Mouse (Mus musculus): ENCODE measurements around the gene 2410004P03Rik. TPM values are rescaled to one million over a fixed set of nuclear protein-coding genes. Genes with fewer than 3 reads are reported as not detected.

2410004P03Rik gene
- 0.61 and 1.1 TPM in 2 replicates for polyA plus RNA-seq (2016; fragmentation: Nextera tagmentation; extraction: Ambion mirVana)

DNA sequence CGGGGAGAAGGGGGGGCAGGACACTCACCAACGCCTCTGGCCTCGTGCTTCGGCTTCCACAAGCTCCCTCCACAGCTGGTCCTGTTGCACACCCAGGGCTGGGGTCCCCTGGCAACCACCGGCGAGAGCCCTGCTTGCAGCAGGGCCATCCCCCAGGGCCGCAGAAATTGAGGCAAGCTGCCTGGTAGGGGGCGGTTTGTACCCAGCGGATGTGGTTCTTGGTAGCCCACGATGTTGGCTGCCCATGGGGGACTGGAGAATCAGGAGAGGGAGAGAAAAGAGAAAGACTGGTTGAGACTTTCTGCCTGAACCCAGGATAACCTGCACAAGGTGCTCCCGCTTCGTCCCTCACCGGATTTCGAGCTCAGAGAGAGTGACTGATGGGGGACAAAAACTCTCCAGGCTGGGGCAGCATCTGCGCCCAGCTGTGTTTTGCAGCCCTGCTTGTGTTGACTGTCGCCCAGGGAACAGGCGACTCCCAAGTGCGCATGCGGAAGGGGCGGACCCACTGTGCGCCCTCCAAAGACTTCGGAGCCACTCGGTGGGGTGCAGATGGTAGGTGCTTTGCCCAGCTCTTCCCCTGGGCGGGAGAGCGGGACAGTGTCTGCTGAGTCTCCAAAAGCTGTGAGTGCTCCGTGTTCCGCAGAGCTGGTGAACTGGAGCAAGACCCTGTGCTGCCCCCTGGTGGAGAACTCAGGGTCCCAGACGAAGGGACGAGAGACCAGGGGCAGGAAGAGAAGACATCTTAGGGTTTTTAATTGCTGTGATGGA lies at the start of gene 2410004P03Rik:
TSS of gene 2410004P03Rik (minus strand) at position 628 of the 771 bp plus-strand sequence.
- H3K27ac ChIP-seq = no peak within 1 kb of the TSS
- ATAC-seq (ENCODE audit: insufficient number of reproducible peaks, insufficient read depth, low FRiP score, low TSS enrichment) = 0 out of 2 replicates have a peak, but pooled peaks have one; percentile 41
- peaks cover 7% of the 10 kb centered on the region; the same call in 1 of the 2 replicates for H3K4me1 ChIP-seq
- peak within 1 kb of the TSS; percentile 40 for H3K4me3 ChIP-seq
- peak within 1 kb of the TSS; percentile 36 for H3K9ac ChIP-seq
- H3K9me3 ChIP-seq = no peaks in the 10 kb centered on the region
- H3K36me3 ChIP-seq = no peaks in the 10 kb centered on the region
- 5% methylated on average over 29 of the region's 29 CpGs for WGBS
- no peaks in the 10 kb centered on the region for H3K27me3 ChIP-seq
- H3K4me2 ChIP-seq (replicated peaks) = peak within 1 kb of the TSS; percentile 63

DNA sequence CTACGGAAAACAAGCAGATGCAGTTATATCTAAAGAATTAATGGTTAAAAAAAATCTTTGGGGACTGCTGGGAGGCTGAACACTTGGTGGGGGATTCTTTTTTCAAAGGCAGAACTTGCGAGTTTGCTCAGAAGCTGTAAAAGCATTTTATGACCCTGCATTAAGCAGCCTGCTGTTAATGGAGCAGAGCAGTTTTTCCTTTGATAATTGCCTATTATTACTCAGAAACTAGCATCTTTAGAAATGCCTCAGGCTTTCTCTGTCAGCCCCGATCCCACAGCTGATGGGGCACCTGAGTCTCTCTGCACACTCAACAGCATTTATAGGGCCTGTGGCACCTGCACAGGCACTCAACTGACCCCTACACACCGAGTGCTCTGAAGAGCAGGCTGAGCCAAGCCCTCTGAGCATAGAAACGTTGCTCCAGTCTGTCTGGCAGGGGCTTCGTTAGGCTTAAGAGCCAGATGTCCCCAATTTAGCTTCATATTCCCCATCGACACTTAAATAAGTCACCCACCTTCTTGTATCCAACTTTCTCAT lies 49.7 kb upstream of the 2410004P03Rik start:
- no peak overlapping the region for H3K4me2 ChIP-seq (replicated peaks)
- no peak overlapping the region for H3K9ac ChIP-seq
- H3K27ac ChIP-seq = no peak overlapping the region
- H3K9me3 ChIP-seq = no peaks in the 10 kb centered on the region
- 54% methylated on average over 7 of the region's 7 CpGs for WGBS
- 0 out of 2 replicates have a peak, but pooled peaks cover 4% of the 10 kb centered on the region for H3K27me3 ChIP-seq
- ATAC-seq (ENCODE audit: insufficient number of reproducible peaks, insufficient read depth, low FRiP score, low TSS enrichment) = no peak
- H3K36me3 ChIP-seq = no peaks in the 10 kb centered on the region
- H3K4me1 ChIP-seq = no peaks in the 10 kb centered on the region
- no peak overlapping the region for H3K4me3 ChIP-seq

DNA sequence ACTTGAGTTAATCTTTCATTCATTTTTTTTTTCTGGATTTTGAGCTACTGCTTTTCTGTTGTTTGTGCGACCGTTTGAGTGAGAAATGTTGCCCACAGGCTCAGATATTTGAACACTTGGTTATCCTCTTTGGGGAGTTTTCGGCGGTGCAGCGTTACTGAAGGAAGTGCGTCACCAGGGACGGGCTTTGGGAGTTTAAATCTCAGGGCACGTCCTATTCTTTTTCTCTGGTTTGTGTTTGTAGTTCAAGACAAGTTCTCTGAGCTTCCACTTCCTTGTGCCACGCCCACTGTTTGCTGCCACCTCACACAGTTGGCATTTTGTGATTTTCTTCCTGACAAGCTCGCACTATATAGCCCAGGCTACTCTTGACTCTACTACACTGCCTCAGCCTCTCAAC lies 47.0 kb upstream of the 2410004P03Rik start:
- Histone ChIP-seq H3K27ac (no peak overlapping the region), H3K4me2 (replicated peaks) (no peak overlapping the region), H3K9ac (no peak overlapping the region), H3K4me3 (no peak overlapping the region), H3K27me3 (no peaks in the 10 kb centered on the region), H3K9me3 (no peaks in the 10 kb centered on the region), H3K4me1 (no peaks in the 10 kb centered on the region), H3K36me3 (no peaks in the 10 kb centered on the region)
- 78% methylated on average over 10 of the region's 10 CpGs for WGBS
- ATAC-seq (ENCODE audit: insufficient number of reproducible peaks, insufficient read depth, low FRiP score, low TSS enrichment) = no peak

DNA sequence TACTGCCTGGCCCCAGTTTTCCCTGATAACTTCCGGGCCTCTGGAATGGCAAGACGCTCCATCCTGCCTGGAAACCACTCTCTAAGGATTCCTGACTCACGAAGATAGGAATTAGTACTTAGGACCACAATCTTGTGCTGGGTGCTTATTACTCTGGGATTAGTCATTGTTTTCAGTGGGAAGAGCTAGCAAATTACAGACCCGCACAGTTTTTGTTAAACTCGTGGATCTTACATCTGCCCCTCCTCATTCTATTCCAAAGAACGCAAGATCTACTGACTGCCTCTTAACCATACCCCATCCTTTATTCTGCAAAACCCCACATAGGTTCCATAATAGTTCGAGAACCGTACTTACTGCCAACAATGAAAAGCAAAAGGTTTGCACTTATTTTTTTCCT lies 45.6 kb upstream of the 2410004P03Rik start:
- Histone ChIP-seq H3K9ac (no peak overlapping the region), H3K27me3 (no peaks in the 10 kb centered on the region), H3K4me1 (no peaks in the 10 kb centered on the region), H3K36me3 (no peaks in the 10 kb centered on the region), H3K9me3 (no peaks in the 10 kb centered on the region), H3K4me2 (replicated peaks) (no peak overlapping the region), H3K27ac (no peak overlapping the region), H3K4me3 (no peak overlapping the region)
- WGBS = 75% methylated on average over 8 of the region's 8 CpGs
- ATAC-seq (ENCODE audit: insufficient number of reproducible peaks, insufficient read depth, low FRiP score, low TSS enrichment) = no peak

DNA sequence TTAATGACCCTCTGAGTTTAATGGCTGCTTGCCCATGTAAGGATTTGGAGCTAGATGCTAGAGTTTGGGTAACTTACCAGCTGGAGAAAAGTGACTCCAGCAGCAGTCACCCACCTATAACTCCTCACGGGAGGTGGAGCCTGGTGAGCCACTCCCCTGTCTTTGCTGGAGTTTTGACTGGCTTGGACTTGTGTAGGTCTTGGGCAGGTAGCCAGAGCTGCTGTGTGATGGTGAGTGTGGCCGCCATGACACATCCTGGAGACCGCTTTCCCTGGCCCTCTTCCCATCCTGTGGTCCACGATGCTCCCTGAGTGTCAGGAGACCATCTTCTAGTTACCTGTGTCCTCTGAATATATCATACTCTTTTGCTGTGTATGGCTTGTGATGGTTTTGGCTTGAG lies 44.2 kb upstream of the 2410004P03Rik start:
- Histone ChIP-seq H3K4me3 (no peak overlapping the region), H3K36me3 (no peaks in the 10 kb centered on the region), H3K27me3 (no peaks in the 10 kb centered on the region), H3K27ac (no peak overlapping the region), H3K9me3 (no peaks in the 10 kb centered on the region), H3K4me1 (no peaks in the 10 kb centered on the region), H3K4me2 (replicated peaks) (no peak overlapping the region), H3K9ac (no peak overlapping the region)
- 88% methylated on average over 4 of the region's 4 CpGs for WGBS
- ATAC-seq (ENCODE audit: insufficient number of reproducible peaks, insufficient read depth, low FRiP score, low TSS enrichment) = no peak

DNA sequence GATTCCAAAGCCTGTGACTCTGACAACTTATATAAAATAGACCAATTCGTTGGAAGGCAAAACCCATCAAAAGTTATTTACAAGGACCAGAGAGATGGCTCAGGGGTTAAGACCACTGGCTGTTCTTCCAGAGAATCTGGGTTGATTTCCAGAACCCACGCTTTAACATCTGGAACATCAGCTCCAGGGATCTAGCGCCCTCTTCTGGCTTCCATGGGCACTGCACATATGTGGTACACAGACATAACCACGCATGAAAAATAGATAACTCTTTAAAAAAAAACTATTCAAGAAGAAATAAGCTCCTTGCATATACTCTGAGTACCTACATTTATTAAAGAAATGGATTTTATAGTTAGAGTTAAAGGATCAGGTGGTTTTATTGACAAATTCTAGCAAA lies 43.2 kb upstream of the 2410004P03Rik start:
- no peaks in the 10 kb centered on the region for H3K4me1 ChIP-seq
- H3K27me3 ChIP-seq = no peaks in the 10 kb centered on the region
- H3K9me3 ChIP-seq = no peaks in the 10 kb centered on the region
- no peak for ATAC-seq (ENCODE audit: insufficient number of reproducible peaks, insufficient read depth, low FRiP score, low TSS enrichment)
- WGBS = 54% methylated on average over 4 of the region's 4 CpGs
- H3K27ac ChIP-seq = no peak overlapping the region
- H3K36me3 ChIP-seq = no peaks in the 10 kb centered on the region
- no peak overlapping the region for H3K4me3 ChIP-seq
- no peak overlapping the region for H3K9ac ChIP-seq
- no peak overlapping the region for H3K4me2 ChIP-seq (replicated peaks)

DNA sequence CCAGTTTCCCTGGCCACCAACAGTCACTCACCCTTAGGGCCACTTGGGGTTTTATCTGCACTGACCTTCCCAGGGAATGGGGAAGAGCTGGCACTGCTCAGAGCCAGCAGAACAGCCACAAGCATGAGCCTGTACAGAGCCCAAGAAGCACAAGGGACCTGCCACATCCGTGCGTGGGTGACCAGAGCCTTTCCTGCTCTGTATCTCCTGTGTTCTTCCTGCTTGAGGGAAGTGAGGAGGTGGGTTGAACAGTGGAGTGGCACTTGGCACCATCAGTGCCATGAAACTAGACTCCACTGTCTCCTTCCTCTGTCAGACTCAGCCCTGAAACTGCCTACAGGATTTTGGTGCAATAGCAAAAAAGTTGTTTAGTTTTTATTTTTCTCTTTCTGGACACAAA lies 41.1 kb upstream of the 2410004P03Rik start:
- no peaks in the 10 kb centered on the region for H3K27me3 ChIP-seq
- WGBS = 73% methylated on average over 2 of the region's 2 CpGs
- no peak overlapping the region for H3K27ac ChIP-seq
- ATAC-seq (ENCODE audit: insufficient number of reproducible peaks, insufficient read depth, low FRiP score, low TSS enrichment) = no peak
- H3K9me3 ChIP-seq = no peaks in the 10 kb centered on the region
- no peaks in the 10 kb centered on the region for H3K36me3 ChIP-seq
- H3K4me1 ChIP-seq = no peaks in the 10 kb centered on the region
- no peak overlapping the region for H3K9ac ChIP-seq
- H3K4me3 ChIP-seq = no peak overlapping the region
- no peak overlapping the region for H3K4me2 ChIP-seq (replicated peaks)

DNA sequence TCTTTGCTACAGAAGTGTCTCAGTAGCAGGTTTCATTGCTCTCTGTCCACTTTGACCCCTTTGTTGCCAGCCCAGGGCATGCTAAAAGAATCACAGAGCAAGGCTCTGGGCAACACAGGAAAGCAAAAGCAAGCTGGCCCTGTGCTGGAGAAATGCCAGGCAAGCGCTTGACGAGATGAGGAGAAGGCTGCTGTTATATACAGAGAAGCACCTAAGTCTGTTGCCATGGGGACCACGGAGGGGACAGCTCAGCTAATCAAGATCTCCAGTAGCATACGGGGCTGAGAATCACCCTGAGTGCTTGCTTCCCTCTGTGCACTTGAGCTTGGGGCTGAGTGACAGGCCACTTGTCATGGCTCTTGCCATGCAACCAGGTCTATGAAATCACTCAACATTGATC lies 39.5 kb upstream of the 2410004P03Rik start:
- Histone ChIP-seq H3K36me3 (no peaks in the 10 kb centered on the region), H3K27ac (no peak overlapping the region), H3K27me3 (no peaks in the 10 kb centered on the region), H3K4me2 (replicated peaks) (no peak overlapping the region), H3K9ac (no peak overlapping the region), H3K9me3 (no peaks in the 10 kb centered on the region), H3K4me3 (no peak overlapping the region), H3K4me1 (no peaks in the 10 kb centered on the region)
- ATAC-seq (ENCODE audit: insufficient number of reproducible peaks, insufficient read depth, low FRiP score, low TSS enrichment) = no peak
- WGBS = 55% methylated on average over 4 of the region's 4 CpGs

DNA sequence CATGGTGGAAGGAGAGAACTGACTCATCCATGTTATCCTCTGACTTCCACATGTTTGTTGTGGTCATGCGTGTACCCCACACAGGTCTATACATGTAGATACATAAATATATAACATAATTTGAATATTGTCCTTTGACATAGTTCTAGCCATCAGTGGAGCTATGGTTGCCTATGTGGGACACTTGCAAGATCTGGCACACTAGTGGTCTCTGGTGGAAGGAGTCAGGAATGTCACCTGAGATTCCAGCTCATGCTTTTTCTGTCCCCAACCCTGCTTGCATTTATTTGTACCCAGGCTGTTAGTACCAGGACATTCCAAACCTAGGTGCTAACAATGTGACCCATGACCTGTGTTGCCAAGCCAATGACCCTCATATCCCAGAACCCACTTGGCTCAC lies 38.3 kb upstream of the 2410004P03Rik start:
- ATAC-seq (ENCODE audit: insufficient number of reproducible peaks, insufficient read depth, low FRiP score, low TSS enrichment) = no peak
- H3K9me3 ChIP-seq = no peaks in the 10 kb centered on the region
- 94% methylated on average over 1 of the region's 1 CpGs for WGBS
- H3K9ac ChIP-seq = no peak overlapping the region
- H3K36me3 ChIP-seq = no peaks in the 10 kb centered on the region
- H3K27me3 ChIP-seq = no peaks in the 10 kb centered on the region
- H3K4me2 ChIP-seq (replicated peaks) = no peak overlapping the region
- H3K4me3 ChIP-seq = no peak overlapping the region
- H3K4me1 ChIP-seq = no peaks in the 10 kb centered on the region
- H3K27ac ChIP-seq = no peak overlapping the region

DNA sequence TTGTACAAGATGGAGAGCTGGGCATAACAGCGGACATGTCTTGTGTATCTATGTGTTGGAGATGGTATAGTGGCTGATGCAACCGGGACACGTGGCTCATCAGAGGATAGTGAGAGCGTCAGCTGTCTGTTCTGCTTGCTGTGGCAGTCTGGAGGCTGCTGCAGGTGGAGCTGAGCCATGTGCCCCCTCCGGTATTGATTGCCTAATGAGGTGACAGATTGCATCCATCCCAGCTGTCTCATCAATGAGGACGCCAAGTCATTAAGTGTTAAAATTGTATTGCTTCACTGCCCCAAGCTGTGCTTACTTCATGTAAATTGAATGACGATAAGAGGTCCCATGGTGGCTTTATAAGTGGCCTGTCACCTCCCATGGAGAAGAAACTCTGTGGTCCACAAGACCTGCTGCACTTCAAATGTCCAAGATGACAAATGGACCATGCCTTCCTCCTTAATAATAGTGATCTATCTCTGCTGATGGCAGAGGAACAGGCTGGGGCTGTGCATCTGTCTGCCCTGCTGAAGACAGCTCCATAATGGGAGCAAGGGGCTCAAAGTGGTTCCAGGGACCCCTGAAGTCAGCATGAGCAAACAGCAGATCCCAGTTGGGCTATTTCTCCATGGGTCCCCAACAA lies 37.6 kb upstream of the 2410004P03Rik start:
- Histone ChIP-seq H3K36me3 (no peaks in the 10 kb centered on the region), H3K9ac (no peak overlapping the region), H3K4me1 (no peaks in the 10 kb centered on the region), H3K4me3 (no peak overlapping the region), H3K27me3 (no peaks in the 10 kb centered on the region), H3K27ac (no peak overlapping the region), H3K4me2 (replicated peaks) (no peak overlapping the region), H3K9me3 (no peaks in the 10 kb centered on the region)
- 80% methylated on average over 7 of the region's 7 CpGs for WGBS
- ATAC-seq (ENCODE audit: insufficient number of reproducible peaks, insufficient read depth, low FRiP score, low TSS enrichment) = no peak

DNA sequence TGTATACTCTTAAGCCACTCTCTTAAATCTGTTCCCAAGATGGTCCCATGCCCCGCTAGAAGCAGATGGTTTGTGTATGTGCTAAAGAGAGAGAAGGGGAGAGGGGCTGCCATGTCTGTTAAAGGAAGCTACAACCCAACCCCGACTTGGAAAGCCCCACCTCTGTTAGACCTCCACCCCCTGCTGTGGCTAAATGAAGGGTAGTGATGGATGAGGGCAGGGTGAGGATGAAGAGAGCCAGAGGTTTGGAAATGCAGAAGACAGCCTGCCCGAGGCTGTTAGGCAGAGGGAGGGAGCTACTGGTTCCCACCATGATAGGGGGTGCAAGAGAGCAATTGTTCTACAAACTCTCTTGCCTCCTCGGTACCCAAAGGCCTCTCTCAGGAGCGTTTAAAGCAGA lies 31.8 kb upstream of the 2410004P03Rik start:
- 54% methylated on average over 5 of the region's 5 CpGs for WGBS

DNA sequence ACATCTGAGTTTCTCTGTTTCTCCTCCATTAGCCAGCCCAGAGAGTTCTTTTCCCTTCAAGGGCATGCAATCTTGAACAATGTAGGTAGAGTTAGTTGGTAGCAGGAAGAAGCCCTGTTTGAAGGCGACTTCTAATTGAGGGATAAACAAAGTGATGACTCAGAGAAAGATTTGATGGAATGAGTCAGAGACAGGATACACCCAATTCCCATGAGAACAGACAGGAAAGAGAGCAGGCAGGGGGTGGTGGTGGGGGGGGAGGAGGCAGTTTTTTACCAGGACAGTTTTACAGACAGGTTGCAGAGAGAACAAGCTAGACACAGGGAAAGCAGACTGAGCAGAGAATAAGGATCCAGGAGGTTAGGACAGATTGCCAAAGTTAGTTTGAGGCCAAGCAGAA lies 29.0 kb upstream of the 2410004P03Rik start:
- H3K9me3 ChIP-seq = no peaks in the 10 kb centered on the region
- WGBS = 59% methylated on average over 1 of the region's 1 CpGs

More for the DNA sequence above, 31.8 kb upstream of the 2410004P03Rik start:
- Histone ChIP-seq H3K27ac (no peak overlapping the region), H3K4me3 (no peak overlapping the region), H3K4me2 (replicated peaks) (no peak overlapping the region), H3K27me3 (no peaks in the 10 kb centered on the region), H3K9ac (no peak overlapping the region), H3K9me3 (no peaks in the 10 kb centered on the region), H3K4me1 (no peaks in the 10 kb centered on the region), H3K36me3 (no peaks in the 10 kb centered on the region)
- ATAC-seq (ENCODE audit: insufficient number of reproducible peaks, insufficient read depth, low FRiP score, low TSS enrichment) = no peak

More for the DNA sequence above, 29.0 kb upstream of the 2410004P03Rik start:
- no peak overlapping the region for H3K27ac ChIP-seq
- no peaks in the 10 kb centered on the region for H3K4me1 ChIP-seq
- ATAC-seq (ENCODE audit: insufficient number of reproducible peaks, insufficient read depth, low FRiP score, low TSS enrichment) = no peak
- no peaks in the 10 kb centered on the region for H3K36me3 ChIP-seq
- H3K4me3 ChIP-seq = no peak overlapping the region
- H3K27me3 ChIP-seq = no peaks in the 10 kb centered on the region
- no peak overlapping the region for H3K4me2 ChIP-seq (replicated peaks)
- H3K9ac ChIP-seq = no peak overlapping the region
